7 mouse cellular contexts compared by ENCODE assay signal in genomic region chr1:171122932-171123331, GRCm38 (mm10). TPM values are rescaled to one million over a fixed set of nuclear protein-coding genes. Genes with fewer than 3 reads are reported as not detected.
DNase-seq lines count a peak whose midpoint lies in the region; ATAC-seq lines count a peak whose summit lies in the region.

No protein-coding gene starts in this region.

- peaks cover 5% of the 10 kb centered on the region; the same call in 1 of the 2 replicates for H3K4me1 ChIP-seq in lung, embryonic 15.5 days
- no peaks in the 10 kb centered on the region for H3K4me1 ChIP-seq in midbrain, embryonic 16.5 days (ENCODE audit: control insufficient read depth, insufficient read depth, low read length)

- H3K9me3 ChIP-seq in lung, embryonic 15.5 days, result no peaks in the 10 kb centered on the region
- no peaks in the 10 kb centered on the region for H3K9me3 ChIP-seq in midbrain, embryonic 16.5 days (replicated peaks; ENCODE audit: control insufficient read depth, low read length, poor library complexity, severe bottlenecking)

- DNase-seq in CD4-positive helper T cell, adult 2 months (ENCODE audit: low read depth, low spot score), result peak; percentile 66
- peak; percentile 44 for DNase-seq in R1 (ENCODE audit: low read depth, low spot score)
- peak; percentile 77 for DNase-seq in induced T-regulatory cell, adult 2 months (ENCODE audit: low read depth)
- no peak for DNase-seq in gastrocnemius, adult 18-20 months (ENCODE audit: low spot score)
- no peak for DNase-seq in spleen, postnatal 10 days (ENCODE audit: low spot score in 2 of 2)

- no peaks in the 10 kb centered on the region for H3K27me3 ChIP-seq in lung, embryonic 15.5 days
- H3K27me3 ChIP-seq in midbrain, embryonic 16.5 days (ENCODE audit: control insufficient read depth, insufficient read depth, low read depth, low read length), result no peaks in the 10 kb centered on the region

- H3K4me2 ChIP-seq in lung, embryonic 15.5 days, result peak overlapping the region; percentile 14; the same call in 1 of the 2 replicates
- H3K4me2 ChIP-seq in midbrain, embryonic 16.5 days (ENCODE audit: low read length), result no peak overlapping the region

- H3K27ac ChIP-seq in lung, embryonic 15.5 days, result no peak overlapping the region
- H3K27ac ChIP-seq in midbrain, embryonic 16.5 days (ENCODE audit: low read length), result no peak overlapping the region

- ATAC-seq in lung, embryonic 15.5 days (ENCODE audit: borderline replicate concordance, extremely low read depth, low FRiP score, low TSS enrichment), result no peak
- ATAC-seq in midbrain, embryonic 16.5 days, result no peak

- 26% methylated on average over 7 of the region's 7 CpGs for WGBS in lung, embryonic 15.5 days
- WGBS in midbrain, embryonic 16.5 days, result 39% methylated on average over 7 of the region's 7 CpGs

- no peak overlapping the region for H3K9ac ChIP-seq in lung, embryonic 15.5 days
- no peak overlapping the region for H3K9ac ChIP-seq in midbrain, embryonic 16.5 days (ENCODE audit: low read depth, low read length)

- no peak overlapping the region for H3K4me3 ChIP-seq in lung, embryonic 15.5 days
- H3K4me3 ChIP-seq in midbrain, embryonic 16.5 days (ENCODE audit: low read depth, low read length), result no peak overlapping the region

- peaks cover 3% of the 10 kb centered on the region; the same call in 1 of the 2 replicates for H3K36me3 ChIP-seq in lung, embryonic 15.5 days
- H3K36me3 ChIP-seq in midbrain, embryonic 16.5 days (ENCODE audit: control insufficient read depth, insufficient read depth, low read length), result peaks cover 2% of the 10 kb centered on the region; the same call in 1 of the 2 replicates

RNA-seq across cellular contexts. Expression of gene Cfap126, which starts 9.2 kb away (rescaled TPM):
- polyA plus RNA-seq in lung, embryonic 15.5 days (2015; fragmentation: Nextera tagmentation; extraction: Ambion mirVana), result 7.2 and 8.3 TPM in 2 replicates
- 1 to 10 TPM; 1.2 to 2.0 TPM for total RNA-seq in gastrocnemius, adult 18-20 months (2021)
- polyA plus RNA-seq in midbrain, embryonic 16.5 days (2015; fragmentation: Nextera tagmentation; extraction: Ambion mirVana), result 7.8 and 9.2 TPM in 2 replicates

RNA-seq across cellular contexts. Expression of gene Sdhc, which starts 27.5 kb away (rescaled TPM):
- 256 and 267 TPM in 2 replicates for polyA plus RNA-seq in lung, embryonic 15.5 days (2015; fragmentation: Nextera tagmentation; extraction: Ambion mirVana)
- 100 to 1,000 TPM; 667 to 772 TPM for total RNA-seq in gastrocnemius, adult 18-20 months (2021)
- polyA plus RNA-seq in midbrain, embryonic 16.5 days (2015; fragmentation: Nextera tagmentation; extraction: Ambion mirVana), result 284 and 311 TPM in 2 replicates

RNA-seq across cellular contexts. Expression of gene Mpz, which starts 27.6 kb away (rescaled TPM):
- 0.69 and 1.0 TPM in 2 replicates for polyA plus RNA-seq in lung, embryonic 15.5 days (2015; fragmentation: Nextera tagmentation; extraction: Ambion mirVana)
- 10 to 100 TPM; 28.7 to 29.5 TPM for total RNA-seq in gastrocnemius, adult 18-20 months (2021)
- polyA plus RNA-seq in midbrain, embryonic 16.5 days (2015; fragmentation: Nextera tagmentation; extraction: Ambion mirVana), result 0.20 and 0.63 TPM in 2 replicates

RNA-seq across cellular contexts. Expression of gene Fcgr3, which starts 58.2 kb away (rescaled TPM):
- 13.2 and 15.1 TPM in 2 replicates for polyA plus RNA-seq in lung, embryonic 15.5 days (2015; fragmentation: Nextera tagmentation; extraction: Ambion mirVana)
- 1 to 10 TPM; 1.8 to 4.4 TPM for total RNA-seq in gastrocnemius, adult 18-20 months (2021)
- polyA plus RNA-seq in midbrain, embryonic 16.5 days (2015; fragmentation: Nextera tagmentation; extraction: Ambion mirVana), result 6.8 and 9.0 TPM in 2 replicates

Comparison
In these comparisons a context has a peak if more than half of its experiments do, and no peak if none do; other contexts are left out.
1. DNase-seq: peak in CD4-positive helper T cell, adult 2 months (single experiment), R1 (single experiment) and induced T-regulatory cell, adult 2 months (single experiment); none in gastrocnemius, adult 18-20 months (single experiment) and spleen, postnatal 10 days (0 of 2).